Mouse (Mus musculus) bone marrow macrophage, adult 2 months (primary cell): ENCODE measurements around the gene A930009A15Rik.

Experiments
- CTCF ChIP-seq: IDR thresholded peaks from 2 replicates; pipeline ENCODE4 v1.5.1; 2012; ENCODE audit warnings: low read depth, mild to moderate bottlenecking, low read length, moderate library complexity
- POLR2A ChIP-seq: IDR thresholded peaks from 2 replicates; pipeline ENCODE4 v1.6.1; 2012; ENCODE audit warnings: mild to moderate bottlenecking, low read depth, low read length, borderline replicate concordance

GRCm38 (mm10) chr10:115556738-115557242 is 13.0 kb upstream of the A930009A15Rik start:
- TF ChIP-seq CTCF (no peak), POLR2A (no peak)
